Mouse (Mus musculus): Measurements from ENCODE around the gene Gm17334.
A peak's percentile ranks its signal among the peaks of the same experiment; 100 is the strongest.

DNA sequence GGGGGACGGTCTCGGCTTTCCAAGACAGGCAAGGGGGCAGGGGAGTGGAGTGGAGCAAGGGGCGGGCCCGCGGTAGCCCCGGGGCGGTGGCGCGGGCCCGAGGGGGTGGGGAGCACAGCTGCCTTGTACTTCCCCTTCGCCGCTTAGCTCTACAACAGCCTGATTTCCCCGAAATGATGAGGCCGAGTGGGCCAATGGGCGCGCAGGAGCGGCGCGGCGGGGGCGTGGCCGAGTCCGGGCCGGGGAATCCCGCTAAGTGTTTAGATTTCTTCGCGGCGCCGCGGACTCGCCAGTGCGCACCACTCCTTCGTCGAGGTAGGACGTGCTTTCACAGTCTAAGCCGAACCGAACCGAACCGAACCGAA lies 3.2 kb downstream of the Gm17334 start, which contains the start of gene Irf1:
- TF ChIP-seq POLR2A (IDR thresholded peaks at IDR 0.05; ENCODE audit: low read depth, low read length), result peak; percentile 70
- no peak for TF ChIP-seq CTCF (conservative IDR thresholded peaks at IDR 0.05; ENCODE audit: insufficient read depth, insufficient read length, low read depth, low read length)

All from kidney, adult 2 months (tissue).